Mouse (Mus musculus) bone marrow macrophage, adult 2 months (primary cell): ENCODE results near the gene Csnk2a1. TPM values are rescaled to one million over a fixed set of nuclear protein-coding genes. Genes with fewer than 3 reads are reported as not detected.

Experiments used
- H3K27ac ChIP-seq: 2 replicates; pipeline ENCODE4 v1.5.1; 2012; ENCODE audit warnings: low read depth, low read length; ENCODE audit not compliant: insufficient read depth
- H3K4me1 ChIP-seq: 2 replicates; pipeline ENCODE4 v1.6.1; 2012; ENCODE audit warnings: low read length; ENCODE audit not compliant: control insufficient read depth, insufficient read depth
- H3K4me3 ChIP-seq: 2 replicates; pipeline ENCODE4 v1.5.1; 2012; ENCODE audit warnings: mild to moderate bottlenecking, low read length, moderate library complexity; ENCODE audit not compliant: insufficient read depth
- CTCF ChIP-seq: IDR thresholded peaks from 2 replicates; pipeline ENCODE4 v1.5.1; 2012; ENCODE audit warnings: low read depth, mild to moderate bottlenecking, low read length, moderate library complexity
- POLR2A ChIP-seq: IDR thresholded peaks from 2 replicates; pipeline ENCODE4 v1.6.1; 2012; ENCODE audit warnings: mild to moderate bottlenecking, low read depth, low read length, borderline replicate concordance
- polyA plus RNA-seq: library from polyadenylated mRNA; stranded (reverse); fragments of >200 nt; gene quantifications from 2 replicates; pipeline ENCODE4 v1.2.4, GENCODE M21; 2012; ENCODE audit not compliant: missing spikeins, insufficient read depth, insufficient read length

Gene Csnk2a1
- polyA plus RNA-seq, 1 experiment, result 75.1 TPM

DNA sequence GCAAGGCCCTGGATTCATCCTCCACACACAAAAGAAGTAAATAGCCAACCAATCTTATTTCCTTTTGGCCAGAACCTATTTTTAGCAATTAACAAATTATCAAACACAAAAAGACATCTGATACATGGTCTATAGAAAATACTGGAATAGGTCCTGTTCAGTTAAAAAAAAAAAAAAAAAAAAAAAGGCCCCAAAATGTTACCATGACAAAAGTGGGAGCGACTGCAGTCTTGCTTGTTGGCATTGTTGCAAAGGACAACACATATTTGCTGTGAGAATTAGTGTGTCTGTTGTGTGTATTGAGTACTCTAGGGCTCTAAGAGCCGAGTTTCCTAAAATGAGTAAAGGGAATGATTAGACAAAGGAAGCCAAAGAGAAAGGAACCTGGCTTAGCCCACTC is 65.8 kb downstream of the Csnk2a1 start:
- TF ChIP-seq CTCF (no peak), POLR2A (no peak)

DNA sequence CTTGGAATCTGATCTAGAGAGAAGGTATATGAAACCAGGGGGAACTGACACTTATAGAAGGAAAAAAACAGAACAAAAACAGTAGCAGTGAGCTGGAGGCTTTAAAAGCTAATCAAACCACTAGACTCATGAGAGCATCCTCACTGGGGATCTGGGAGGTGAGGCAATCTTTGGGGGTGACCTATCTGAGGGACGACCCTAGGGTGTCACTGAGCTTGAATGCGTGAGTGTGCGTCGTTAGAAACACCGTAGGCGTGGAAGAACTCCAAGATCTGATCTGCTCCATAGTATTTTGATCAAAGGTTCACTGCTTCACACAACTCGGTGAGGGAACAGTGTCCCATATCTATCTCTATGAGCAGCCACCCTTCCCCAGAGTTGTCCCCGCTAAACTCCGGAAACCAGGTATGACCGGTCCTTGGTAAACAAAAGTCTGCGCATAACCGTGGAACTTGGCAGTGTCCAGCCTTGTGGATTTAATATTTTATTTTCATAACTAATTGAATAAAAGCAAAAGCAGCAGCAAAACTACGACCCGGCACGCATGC is 66.6 kb downstream of the Csnk2a1 start:
- Histone ChIP-seq H3K27ac (no peak overlapping the region), H3K4me3 (peak overlapping the region; percentile 87), H3K4me1 (peaks cover 31% of the 10 kb centered on the region)
- no peak for TF ChIP-seq CTCF
- 0 out of 2 replicates have a peak, but pooled peaks have one; percentile 36 for TF ChIP-seq POLR2A

More for the DNA sequence above, 65.8 kb downstream of the Csnk2a1 start:
- Histone ChIP-seq H3K27ac (no peak overlapping the region), H3K4me3 (no peak overlapping the region), H3K4me1 (peaks cover 24% of the 10 kb centered on the region)

DNA sequence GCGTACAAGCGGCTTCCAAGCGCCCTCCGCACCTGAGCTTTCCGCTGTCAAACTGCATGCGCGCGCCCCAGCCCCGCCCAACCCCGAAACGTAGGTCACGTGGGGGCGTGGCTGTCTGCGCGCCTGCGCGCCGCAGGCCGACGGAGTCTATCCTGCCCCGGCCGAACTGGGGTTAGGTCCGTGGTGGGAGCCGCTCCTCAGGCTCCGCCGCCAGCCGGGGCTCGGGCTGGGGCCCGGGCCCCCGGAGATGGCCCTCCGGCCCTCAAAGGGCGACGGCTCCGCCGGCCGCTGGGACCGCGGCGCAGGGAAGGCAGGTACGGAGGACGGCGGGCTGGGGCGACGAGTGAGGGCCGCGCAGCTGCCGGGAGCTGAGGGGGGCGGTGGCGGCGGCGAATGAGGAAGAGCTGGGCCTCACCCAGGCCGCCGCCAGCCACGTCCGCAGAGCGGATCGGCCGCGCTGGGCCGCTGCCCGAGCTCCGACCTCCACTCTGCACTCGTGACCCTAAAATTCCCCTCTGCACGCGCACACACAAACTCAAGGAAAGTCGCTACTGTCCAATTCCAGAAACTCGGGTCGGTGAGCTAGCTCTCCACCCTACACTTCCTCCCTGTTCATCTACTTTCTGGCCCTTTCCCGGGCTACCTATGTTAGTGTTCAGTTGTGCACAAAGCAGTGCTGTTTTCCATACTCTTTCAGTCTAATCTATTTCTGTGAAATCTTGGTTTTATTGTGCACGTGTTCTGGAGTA is 67.3 kb downstream of the Csnk2a1 start, which contains the start of gene Tbc1d20:
Gene Tbc1d20 (plus strand): TSS at position 102 of the 749 bp plus-strand sequence.
- TF ChIP-seq POLR2A (peak; percentile 95), CTCF (no peak)
- Histone ChIP-seq H3K4me3 (peak within 1 kb of the TSS; percentile 87), H3K27ac (peak within 1 kb of the TSS; percentile 61), H3K4me1 (peaks cover 33% of the 10 kb centered on the region)

DNA sequence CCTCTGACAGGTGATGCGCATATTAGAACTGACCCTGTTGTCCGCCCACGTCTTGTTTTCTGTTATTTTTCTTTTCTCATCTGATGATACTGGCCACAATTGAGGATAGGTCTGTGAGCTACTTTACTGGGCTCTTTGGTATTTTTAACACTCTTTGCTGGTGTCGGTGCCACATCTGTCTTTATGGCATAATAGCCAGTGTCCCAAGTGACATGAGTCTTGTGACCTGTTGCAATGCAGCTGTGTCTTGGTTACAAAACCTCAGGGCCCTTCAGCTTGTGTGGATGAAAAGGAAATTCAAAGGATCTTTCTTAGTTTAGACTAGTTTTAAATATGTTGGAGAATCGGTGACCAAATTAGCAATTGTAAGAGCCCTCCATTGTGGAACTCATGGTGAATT is 67.9 kb downstream of the Csnk2a1 start:
- H3K27ac ChIP-seq, result peak overlapping the region; percentile 61
- H3K4me3 ChIP-seq, result peak overlapping the region; percentile 87
- TF ChIP-seq CTCF, result no peak
- peaks cover 33% of the 10 kb centered on the region for H3K4me1 ChIP-seq

DNA sequence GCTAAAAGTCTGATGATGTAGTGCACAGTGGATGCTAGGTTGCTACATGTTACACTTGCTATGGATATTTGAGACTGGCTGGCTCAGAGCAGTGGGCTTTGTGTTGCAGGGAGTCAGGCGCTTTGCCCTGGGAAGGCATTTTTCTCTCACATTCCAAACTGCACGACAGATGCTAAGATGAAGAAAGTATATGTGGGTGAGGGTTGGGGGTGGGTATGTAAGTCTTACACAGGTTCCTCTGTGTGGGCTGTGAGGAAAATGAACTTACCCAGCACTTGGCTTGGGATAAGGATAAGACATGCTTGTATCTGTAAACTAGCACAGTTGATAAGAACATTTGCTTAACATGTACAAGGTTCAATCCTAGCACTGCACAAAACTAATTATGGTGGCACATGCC is 76.2 kb downstream of the Csnk2a1 start:
- Histone ChIP-seq H3K27ac (no peak overlapping the region), H3K4me1 (peaks cover 5% of the 10 kb centered on the region), H3K4me3 (no peak overlapping the region)
- TF ChIP-seq CTCF (no peak), POLR2A (no peak)

DNA sequence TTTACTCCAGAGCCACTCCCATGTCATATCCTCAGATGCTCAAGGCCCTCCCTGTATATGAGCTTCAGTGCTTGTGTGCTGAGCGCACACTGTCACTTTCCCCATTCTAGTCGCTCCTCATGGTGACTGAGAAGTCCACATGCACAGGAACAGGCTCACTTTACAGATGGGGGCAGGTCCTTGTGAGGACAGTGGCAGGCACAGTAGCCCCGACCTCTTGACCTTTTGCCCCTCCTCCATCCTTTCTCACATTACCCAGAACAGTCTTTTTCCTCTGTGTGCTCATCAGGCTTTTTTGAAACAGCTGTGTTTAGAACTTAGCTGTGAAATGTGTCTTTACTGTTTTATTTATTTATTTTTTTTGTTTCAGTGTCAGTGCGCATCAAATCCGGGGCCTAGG is 77.1 kb downstream of the Csnk2a1 start:
- H3K4me1 ChIP-seq, result no peaks in the 10 kb centered on the region
- H3K4me3 ChIP-seq, result no peak overlapping the region
- H3K27ac ChIP-seq, result no peak overlapping the region
- TF ChIP-seq POLR2A (no peak), CTCF (no peak)

DNA sequence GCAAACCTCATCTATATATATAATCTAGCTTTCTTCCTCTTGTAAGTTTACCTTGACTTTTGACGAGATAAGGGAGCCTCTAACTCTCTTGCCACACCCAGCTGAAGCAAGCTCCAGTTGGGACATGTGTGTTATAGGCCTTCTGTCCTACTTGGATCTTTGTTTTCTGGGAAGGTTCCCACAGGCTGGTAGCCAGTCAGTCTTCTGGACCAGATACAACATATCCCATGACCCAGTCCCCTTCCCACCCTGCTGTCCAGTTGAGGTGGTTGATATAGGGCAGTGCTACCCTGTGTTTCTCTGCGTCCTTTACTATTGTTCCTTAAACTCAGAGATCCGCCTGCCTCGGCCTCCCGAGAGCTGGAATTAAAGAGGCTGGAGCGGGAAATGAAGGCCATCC is 78.8 kb downstream of the Csnk2a1 start:
- H3K4me3 ChIP-seq, result no peak overlapping the region
- TF ChIP-seq CTCF, result no peak
- TF ChIP-seq POLR2A, result no peak
- no peaks in the 10 kb centered on the region for H3K4me1 ChIP-seq
- H3K27ac ChIP-seq, result no peak overlapping the region

DNA sequence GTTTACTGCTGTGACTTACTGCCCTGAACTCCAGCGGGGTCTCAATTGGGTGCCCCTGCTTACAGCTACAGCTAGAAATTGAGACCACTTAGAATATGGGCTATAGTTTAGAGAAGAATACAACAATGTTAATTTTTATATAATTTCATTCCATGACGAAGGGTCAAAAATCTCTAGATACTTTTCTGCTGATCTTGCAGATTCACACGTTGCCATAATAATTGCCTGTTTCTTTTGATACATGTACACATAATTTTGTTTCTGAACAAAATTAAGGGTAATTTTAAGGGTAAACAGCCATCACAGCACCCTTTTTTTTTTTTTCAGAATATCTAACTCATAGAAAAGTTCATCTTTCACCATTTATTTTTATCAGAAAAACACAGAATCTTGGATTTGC is 80.5 kb downstream of the Csnk2a1 start:
- TF ChIP-seq POLR2A, result no peak
- no peak for TF ChIP-seq CTCF
- H3K27ac ChIP-seq, result no peak overlapping the region
- no peak overlapping the region for H3K4me3 ChIP-seq
- H3K4me1 ChIP-seq, result no peaks in the 10 kb centered on the region

DNA sequence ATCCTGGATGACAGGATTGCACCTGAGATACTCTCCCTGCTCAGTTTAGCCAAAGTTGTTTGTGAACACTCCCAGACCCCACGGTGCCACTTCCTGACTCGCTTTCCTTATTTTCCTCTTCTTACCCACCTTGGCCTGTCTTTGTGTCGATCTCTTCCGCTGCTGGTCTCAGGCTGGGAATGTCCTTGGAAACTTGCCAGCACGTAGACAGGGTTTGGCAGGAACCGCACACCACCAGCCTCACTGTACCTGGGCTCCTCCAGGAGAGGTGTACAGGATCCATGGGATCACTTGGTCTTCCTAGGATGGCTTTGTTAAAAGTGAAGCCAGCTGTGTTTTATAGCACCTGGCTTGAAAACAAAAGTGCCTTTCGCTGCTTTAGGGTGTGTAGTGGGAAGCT is 86.4 kb downstream of the Csnk2a1 start:
- Histone ChIP-seq H3K4me3 (no peak overlapping the region), H3K27ac (no peak overlapping the region), H3K4me1 (no peaks in the 10 kb centered on the region)
- TF ChIP-seq CTCF (no peak), POLR2A (no peak)

DNA sequence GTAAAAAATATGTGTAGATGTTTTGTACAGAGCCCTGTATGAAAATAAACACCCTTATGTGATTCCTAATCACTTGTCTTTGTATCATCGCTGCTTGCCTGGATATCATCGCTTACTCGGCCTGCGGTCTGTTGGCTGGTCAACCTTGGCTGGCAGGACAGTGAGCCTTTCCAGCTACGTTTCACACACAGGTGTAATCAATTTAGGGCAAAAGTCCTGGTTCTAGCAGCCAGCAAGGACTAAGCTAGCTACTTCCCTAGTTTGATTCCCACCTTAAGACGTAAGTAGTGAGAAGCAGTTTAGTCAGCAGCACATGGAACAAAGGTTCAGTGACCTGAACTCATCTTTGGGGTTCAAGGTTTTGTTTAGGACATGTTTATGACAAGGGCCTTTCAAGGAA is 87.3 kb downstream of the Csnk2a1 start:
- Histone ChIP-seq H3K27ac (no peak overlapping the region), H3K4me3 (no peak overlapping the region), H3K4me1 (no peaks in the 10 kb centered on the region)
- TF ChIP-seq POLR2A, result no peak
- no peak for TF ChIP-seq CTCF
